Mouse (Mus musculus): ENCODE results near the gene Ly6g6e.

The Ly6g6e gene

DNA sequence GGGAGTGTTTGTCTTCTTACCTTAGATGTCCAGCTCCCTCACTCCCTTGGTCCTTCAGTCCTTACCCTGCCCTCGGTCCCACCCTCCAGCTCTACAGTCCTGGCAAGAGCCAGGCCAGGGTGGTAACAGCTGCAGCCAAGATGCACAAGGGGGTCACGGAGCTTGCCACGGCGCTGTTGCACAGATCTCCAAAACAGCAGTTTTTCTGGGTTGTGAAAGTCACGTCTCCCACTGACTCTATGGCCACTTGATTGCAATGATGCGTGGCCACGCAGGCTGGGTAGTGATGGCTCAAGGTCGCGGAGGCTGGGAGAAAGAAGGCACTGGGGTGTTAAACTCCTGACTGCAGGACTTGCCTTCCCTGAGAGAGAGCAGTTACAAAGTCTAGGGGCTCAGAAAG, 5.2 kb upstream of the Ly6g6e start:
- no peak for DNase-seq (ENCODE audit: low read depth, low spot score)

DNA sequence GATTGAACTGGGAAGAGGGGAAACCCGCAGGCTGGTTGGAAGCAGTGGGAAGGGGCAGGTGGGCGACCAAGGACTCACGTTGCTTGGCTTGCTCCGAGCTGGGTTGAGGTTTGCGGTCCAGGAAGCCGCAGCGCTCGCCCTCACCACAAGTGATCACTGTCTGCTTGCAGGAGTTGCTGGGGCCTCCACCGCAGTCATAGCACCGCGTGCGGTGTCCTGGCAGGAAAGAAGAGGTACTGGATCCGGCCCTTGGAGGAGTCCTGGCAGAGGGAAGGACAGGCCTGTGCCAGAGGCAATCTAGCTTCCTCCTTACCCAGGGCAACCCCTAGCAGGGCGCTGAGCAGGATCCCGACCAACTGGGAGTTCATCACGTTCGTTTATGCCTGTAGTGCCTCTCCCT, 2.6 kb upstream of the Ly6g6e start:
- no peak for DNase-seq (ENCODE audit: low read depth, low spot score)

- no peak for DNase-seq (ENCODE audit: low read depth, low spot score)
Measured at GRCm38 (mm10) chr17:35077285-35077684, 583 bp downstream of the Ly6g6e start.

DNA sequence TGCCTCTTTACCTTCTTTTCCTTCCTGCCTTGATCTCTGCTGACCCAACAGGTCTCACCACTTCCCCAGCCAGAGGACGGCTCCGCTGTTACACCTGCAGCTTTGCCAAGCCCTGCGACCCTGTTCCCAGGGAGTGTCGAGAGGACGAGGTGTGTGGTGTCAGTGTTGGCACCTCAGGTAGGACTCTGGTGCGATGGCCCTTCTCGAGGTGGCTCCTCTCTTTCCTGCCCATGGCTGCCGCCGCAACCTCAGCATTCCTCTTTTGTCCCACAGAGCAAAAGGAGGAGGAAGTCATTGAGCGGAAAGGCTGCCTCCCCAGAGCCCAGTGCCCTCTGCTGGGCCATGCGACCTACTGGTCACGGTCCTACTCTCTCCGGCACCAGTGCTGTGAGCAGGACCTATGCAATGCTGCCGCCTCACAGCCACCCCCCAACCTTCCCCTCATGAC, 1.1 kb downstream of the Ly6g6e start, which contains the start of gene Ly6g6d:
Ly6g6d (minus strand) TSS at position 280 of the 448 bp plus-strand sequence.
- no peak for DNase-seq (ENCODE audit: low read depth, low spot score)

DNA sequence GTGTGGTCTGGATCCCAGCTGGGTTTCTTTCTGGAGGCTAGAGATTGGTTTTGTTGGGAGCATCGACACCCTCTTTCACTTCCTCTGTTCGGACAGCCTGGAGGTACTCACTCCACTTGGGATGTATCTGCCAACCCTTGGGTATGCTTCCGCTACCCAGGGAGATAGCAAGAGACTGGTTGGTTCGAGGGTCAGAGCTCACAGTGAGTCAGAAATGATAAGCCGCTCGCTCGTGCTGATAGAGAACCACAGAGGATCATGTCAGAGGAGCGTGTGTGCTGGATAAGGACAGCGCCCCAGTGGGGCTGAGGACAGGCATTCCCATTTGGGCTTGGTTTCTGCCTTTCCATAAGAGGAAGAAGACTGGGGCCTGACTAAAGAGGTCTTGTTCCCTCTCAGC, 3.1 kb downstream of the Ly6g6e start:
- no peak for DNase-seq (ENCODE audit: low read depth, low spot score)

GRCm38 (mm10) chr17:35080248-35080647, 3.5 kb downstream of the Ly6g6e start:
- DNase-seq (ENCODE audit: low read depth, low spot score): no peak

- no peak for DNase-seq (ENCODE audit: low read depth, low spot score)
Measured at GRCm38 (mm10) chr17:35080710-35081109, 4.0 kb downstream of the Ly6g6e start.

GRCm38 (mm10) chr17:35082841-35083576, 6.3 kb downstream of the Ly6g6e start:
- no peak for DNase-seq (ENCODE audit: low read depth, low spot score)

DNA sequence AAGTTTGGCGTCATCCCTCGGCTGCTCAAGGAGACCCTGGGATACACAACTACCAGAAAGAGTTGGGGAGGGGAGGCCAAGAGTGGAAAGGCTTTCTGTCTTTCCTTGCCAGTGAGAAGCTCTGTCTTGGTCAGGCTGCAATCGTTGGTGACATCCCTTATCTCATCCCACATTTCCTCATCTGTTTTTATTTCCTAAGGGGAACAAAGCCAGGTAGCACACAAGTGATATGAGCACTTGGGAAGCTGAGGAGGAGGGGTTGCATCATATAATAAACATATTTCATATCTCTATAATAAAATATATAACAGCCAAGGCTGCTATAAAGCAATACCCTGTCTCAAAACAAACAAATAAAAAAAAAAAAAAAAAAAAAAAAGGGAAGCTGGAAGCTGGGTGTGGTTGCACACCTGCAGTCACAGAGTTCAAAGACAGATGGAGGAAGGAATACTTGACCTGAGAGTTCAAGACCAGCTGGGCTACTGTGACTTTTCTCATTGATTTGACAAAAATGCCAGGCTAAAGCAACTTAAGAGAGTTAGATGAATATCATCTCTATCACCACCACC, 7.3 kb downstream of the Ly6g6e start:
- peak; percentile 11 for DNase-seq (ENCODE audit: low read depth, low spot score)

DNA sequence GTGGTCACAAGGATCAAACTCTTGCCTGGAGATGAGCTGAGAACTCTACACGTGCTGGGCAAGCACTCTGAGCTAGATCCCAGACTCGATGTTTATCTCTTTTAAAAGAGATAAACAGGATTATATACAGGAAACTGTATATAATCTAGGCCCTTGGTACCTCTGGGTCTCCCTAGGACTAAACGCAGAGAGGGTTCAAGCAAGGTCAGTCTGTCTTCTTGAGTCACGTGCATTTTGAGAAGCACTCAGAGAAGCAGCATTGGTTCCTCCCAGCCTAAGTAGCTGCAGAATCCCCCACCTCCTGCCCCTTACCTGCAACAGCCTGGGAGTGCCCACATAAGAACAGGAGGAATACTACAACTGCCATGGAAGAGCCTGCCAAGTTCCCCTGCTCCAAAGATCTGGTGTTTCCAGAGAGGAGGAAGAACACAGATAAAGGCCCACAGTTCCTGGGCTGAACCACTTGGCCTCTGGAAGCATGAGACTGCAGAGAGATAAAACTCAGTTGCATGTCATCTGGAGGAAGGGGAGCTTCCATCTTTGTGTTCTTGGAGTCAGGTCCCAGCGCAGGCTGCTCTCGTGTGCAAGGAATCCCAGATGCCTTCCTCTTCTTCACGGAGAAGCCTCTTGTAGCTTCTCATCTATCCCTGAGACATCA, 8.6 kb downstream of the Ly6g6e start, which contains the start of gene Ly6g6f:
Ly6g6f (minus strand) TSS at position 403 of the 658 bp plus-strand sequence.
- DNase-seq (ENCODE audit: low read depth, low spot score): no peak

GRCm38 (mm10) chr17:35088151-35088550, 11.4 kb downstream of the Ly6g6e start:
- DNase-seq (ENCODE audit: low read depth, low spot score): peak; percentile 45

- DNase-seq (ENCODE audit: low read depth, low spot score): peak; percentile 98
Measured at GRCm38 (mm10) chr17:35088825-35089644, 12.3 kb downstream of the Ly6g6e start, which contains the start of gene Abhd16a. Abhd16a (plus strand) TSS chr17:35089263.

- peak; percentile 23 for DNase-seq (ENCODE audit: low read depth, low spot score)
Measured at GRCm38 (mm10) chr17:35090166-35090932, 13.6 kb downstream of the Ly6g6e start.

GRCm38 (mm10) chr17:35092403-35093198, 15.9 kb downstream of the Ly6g6e start:
- no peak for DNase-seq (ENCODE audit: low read depth, low spot score)

GRCm38 (mm10) chr17:35094475-35095365, 18.0 kb downstream of the Ly6g6e start:
- DNase-seq (ENCODE audit: low read depth, low spot score): no peak

DNA sequence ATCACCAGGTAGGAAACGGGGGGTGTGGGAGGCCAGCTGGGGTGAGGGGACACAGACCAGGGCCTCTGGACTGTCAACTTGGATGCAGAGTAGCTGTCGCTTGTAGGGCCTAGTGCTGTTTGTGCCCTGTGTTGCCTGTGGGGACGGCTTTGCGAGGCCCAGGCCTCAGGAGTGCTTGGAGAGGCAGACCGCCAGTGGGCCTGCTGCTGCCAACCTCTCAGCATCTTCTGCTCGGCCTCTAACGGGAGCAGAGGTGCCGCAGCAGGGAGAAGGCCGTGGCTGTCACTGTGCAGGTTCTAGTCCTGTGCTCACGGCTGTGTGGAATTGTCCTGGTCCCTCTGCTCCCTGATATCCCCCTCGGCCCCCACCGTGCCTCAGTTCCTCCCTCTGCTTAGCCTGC, 19.9 kb downstream of the Ly6g6e start:
- no peak for DNase-seq (ENCODE audit: low read depth, low spot score)

- no peak for DNase-seq (ENCODE audit: low read depth, low spot score)
Measured at GRCm38 (mm10) chr17:35097164-35097655, 20.5 kb downstream of the Ly6g6e start.

GRCm38 (mm10) chr17:35100196-35100765, 23.6 kb downstream of the Ly6g6e start:
- no peak for DNase-seq (ENCODE audit: low read depth, low spot score)

Data from A20 (cell line).